Comparison of ENCODE assay signal across 16 mouse cellular contexts in the genomic region with DNA sequence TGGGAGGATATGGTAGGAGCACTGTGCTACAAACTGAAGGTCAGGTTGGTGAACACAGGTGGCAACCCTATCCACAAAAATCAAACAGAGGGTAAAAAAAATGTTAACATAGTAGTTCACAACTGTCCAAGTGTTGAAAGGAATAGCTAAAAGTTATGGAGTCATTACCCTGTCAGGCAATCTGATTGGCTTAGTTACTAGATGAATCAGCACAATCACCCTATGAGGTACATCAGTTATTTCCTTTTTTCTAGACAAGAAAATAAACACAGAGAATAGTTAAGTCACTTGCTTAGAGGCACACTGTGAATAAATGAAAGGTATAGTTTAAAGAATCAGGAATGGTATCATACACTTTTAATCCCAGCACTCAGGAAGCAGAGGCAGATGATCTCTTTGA.
"Had no signal": no experiment of that assay in that cellular context is flagged by ENCODE, and none has a peak within 500 bp of the region (broad histone marks: within the 10 kb centered on the region; RNA-seq: fewer than 3 reads in every experiment).

No protein-coding gene starts in this region.

- H3K27ac ChIP-seq: intestine, embryonic 15.5 days; limb, embryonic 10.5 days; limb, embryonic 13.5 days; liver, embryonic 13.5 days; macrophage; stomach, embryonic 15.5 days had no signal

- DNase-seq: kidney, adult 18-20 months; kidney, postnatal 14 days; kidney, postnatal 4 days; liver, embryonic 13.5 days; lung, adult 2 months; midbrain, embryonic 14.5 days; retina, postnatal 1 day; right cerebral cortex, postnatal 25 days; spleen, adult 18-20 months; thymus, postnatal 36 days had no signal

- H3K36me3 ChIP-seq: intestine, embryonic 15.5 days; limb, embryonic 10.5 days; limb, embryonic 13.5 days; liver, embryonic 13.5 days; stomach, embryonic 15.5 days had no signal

- H3K4me3 ChIP-seq: intestine, embryonic 15.5 days; limb, embryonic 10.5 days; limb, embryonic 13.5 days; liver, embryonic 13.5 days; stomach, embryonic 15.5 days had no signal

- ATAC-seq: intestine, embryonic 15.5 days had no signal

- H3K9ac ChIP-seq: intestine, embryonic 15.5 days; limb, embryonic 13.5 days; liver, embryonic 13.5 days; stomach, embryonic 15.5 days had no signal

- H3K4me1 ChIP-seq: intestine, embryonic 15.5 days; limb, embryonic 10.5 days; limb, embryonic 13.5 days; stomach, embryonic 15.5 days had no signal

- H3K4me2 ChIP-seq: intestine, embryonic 15.5 days; limb, embryonic 13.5 days; liver, embryonic 13.5 days; midbrain, embryonic 11.5 days; stomach, embryonic 15.5 days had no signal

- H3K27me3 ChIP-seq: intestine, embryonic 15.5 days; limb, embryonic 13.5 days; liver, embryonic 13.5 days; stomach, embryonic 15.5 days had no signal

- H3K9me3 ChIP-seq: intestine, embryonic 15.5 days; limb, embryonic 10.5 days; limb, embryonic 13.5 days; liver, embryonic 13.5 days; stomach, embryonic 15.5 days had no signal
